Mouse (Mus musculus) mouse embryonic stem cell (cell line): ENCODE results near the gene Ammecr1.

ENCODE experiments used
- in situ Hi-C, 2 experiments: fragments of 300-500 bp; cut with MboI; formaldehyde crosslinking; loops; 1 replicate in 1 of 2; 3 replicates in 1 of 2; pipeline ENCODE4 v1.14.3; 2019 to 2020; ENCODE audit warnings: low sequenced_read_pairs in 2 of 2, low pct_unique_long_range_greater_than_20kb in 1 of 2, mixed read lengths in 1 of 2; ENCODE audit not compliant: unreplicated experiment in 1 of 2

Ammecr1 gene

DNA sequence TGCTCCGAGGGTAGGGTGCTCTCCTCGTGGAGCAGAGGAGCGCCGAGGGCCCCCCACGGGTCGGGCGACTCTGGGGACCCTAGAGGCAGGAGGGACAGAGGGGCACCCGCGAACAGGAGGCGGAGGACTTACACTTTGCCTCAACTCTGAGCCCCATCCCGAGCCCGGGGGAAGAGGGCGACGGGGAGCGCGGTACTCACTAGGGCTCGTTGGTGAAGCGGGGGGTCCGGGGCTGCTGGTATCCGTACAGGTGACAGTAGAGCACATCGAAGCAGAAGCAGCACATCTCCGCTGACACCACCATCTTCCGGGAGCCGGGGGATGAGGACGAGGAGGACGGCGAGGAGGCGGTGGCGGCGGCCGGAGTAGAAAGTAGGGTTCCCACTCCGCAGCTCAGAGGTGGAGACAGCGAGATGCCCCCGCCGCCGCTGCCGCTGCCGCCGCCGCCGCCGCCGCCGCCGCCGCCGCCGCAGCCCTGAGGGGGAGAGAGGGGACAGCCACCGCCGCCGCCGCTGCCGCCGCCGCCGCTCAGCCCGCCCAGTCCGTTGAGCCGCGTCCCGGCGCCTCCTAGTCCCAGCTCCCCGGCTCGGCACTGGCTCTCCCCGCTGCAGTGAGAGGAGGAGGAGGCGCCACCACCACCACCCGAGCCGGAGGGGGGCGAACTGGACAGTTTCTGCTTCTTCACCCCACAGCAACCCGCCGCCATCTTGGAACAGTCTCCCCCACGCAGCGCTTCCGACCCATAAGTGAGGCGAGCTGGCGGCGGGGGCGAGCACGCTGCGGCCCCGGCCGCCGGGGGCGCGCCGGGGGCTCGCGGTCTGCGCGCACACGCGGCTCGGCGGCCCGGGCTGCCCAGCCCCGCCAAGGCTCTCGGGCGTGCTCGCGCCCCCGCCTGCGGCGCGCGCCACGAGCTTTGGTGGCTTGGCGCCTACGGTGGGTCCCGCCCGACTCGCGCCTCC lies at the start of gene Ammecr1:
TSS of gene Ammecr1 (minus strand) at position 721 of the 959 bp plus-strand sequence.
- in situ Hi-C loops = no loop called here

DNA sequence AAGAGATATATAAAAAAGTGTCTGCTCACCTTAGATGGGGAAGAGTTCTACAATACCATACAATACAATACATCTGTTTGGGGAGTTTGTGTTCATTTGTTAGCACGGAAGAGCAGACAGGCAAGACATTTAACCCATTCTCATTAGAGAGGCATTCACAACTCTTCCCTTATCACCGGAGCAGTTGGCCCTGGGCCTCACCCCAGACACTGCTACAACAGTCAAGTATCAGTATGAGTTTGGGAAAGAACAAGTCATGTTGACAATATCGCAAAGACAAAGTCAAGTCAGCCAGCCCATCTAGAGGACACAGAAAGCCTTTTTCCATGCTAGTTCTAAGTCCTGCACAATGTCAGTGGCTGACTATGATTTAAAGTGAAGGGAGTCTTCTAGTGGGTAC lies 47.6 kb upstream of the Ammecr1 start:
- in situ Hi-C loops = no loop called here

DNA sequence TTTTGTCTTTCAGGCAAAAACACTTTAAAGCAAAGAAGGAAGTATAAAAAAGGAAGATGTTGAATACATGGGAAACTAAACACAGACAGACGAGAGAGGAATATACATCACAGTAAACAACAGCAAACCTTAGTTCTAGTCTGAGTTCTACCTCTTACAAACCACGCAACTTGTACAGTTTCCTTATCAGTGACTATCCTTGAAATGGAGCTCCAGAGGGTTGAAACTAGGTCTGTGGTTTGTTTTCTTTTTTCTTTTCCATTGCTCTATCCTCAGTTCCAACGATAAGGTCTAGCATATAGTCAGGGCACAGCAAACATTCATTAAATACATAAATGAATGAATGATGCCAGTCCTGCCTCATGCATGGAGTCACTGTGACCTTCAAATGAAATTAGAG lies 45.8 kb upstream of the Ammecr1 start:
- in situ Hi-C loops = no loop called here

DNA sequence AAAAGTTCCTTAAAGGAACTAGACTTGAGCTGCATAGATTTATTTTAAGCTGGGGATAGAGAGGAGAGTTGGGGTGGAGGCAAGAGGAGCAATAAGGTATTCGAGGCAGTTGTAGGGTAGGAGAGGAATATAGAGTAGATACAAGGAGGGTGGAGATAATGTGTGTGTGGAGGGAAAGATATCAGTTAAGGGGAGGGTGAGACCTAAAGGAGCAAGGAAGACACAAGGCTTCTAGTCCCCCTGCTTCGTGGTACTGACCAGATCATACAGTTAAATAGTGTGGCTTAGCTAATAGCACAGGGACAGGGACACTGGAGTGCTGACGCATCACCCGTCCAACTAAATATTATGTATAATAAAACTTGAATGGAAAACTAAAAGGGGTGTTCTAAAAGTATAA lies 45.3 kb upstream of the Ammecr1 start:
- in situ Hi-C loops = no loop called here

DNA sequence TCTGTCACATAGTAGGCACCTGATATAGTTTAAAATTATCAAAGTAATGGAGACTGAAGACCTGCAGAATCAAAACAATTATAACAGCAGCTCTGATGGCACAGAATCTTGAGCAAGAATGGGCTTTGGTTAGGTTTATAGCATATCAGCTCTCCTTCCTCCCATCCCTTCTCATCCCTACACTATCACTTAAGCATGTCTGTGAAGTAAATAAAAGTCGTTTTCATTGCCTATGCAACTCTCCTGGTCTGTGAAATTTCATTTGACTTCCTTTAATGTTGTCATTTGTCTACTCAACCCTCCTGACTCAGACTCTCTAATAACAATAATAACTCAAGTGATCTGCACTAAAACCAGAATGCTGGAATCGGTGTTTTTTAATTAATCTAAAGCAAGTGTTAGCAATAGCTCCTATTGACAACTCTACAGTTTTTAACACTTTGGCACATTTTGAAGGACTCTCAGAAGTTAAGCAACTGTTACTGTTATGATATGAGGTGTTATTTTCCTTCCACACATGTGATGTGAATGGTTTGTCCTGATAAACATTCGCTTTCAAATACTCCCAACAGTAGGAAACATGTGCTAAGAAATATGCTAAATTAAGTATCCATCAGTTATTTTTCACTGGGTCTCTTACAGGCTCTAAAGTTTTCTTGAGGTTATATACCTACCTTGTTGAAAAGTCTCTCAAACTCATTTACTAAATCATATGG lies 37.8 kb upstream of the Ammecr1 start:
- in situ Hi-C loops = no loop called here

DNA sequence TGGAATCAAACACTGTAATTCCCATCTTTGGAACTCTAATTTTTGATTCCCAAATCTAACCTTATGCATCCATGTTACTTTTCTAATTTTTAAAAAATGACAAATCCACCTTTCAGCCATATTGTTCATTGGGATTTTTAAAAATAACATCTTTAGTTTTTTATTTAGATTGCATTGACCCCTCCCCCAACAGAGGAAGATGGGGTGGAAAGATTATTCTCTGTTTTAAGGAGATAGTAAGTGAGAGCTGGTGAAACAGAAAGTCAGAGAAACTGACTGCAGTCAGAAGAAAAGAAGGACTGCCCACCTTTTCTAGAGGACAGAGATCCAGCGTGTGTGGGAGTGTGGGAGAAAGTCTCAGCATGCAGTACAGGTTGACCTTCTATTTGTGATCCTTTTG lies 30.7 kb upstream of the Ammecr1 start:
- in situ Hi-C loops = no loop called here

DNA sequence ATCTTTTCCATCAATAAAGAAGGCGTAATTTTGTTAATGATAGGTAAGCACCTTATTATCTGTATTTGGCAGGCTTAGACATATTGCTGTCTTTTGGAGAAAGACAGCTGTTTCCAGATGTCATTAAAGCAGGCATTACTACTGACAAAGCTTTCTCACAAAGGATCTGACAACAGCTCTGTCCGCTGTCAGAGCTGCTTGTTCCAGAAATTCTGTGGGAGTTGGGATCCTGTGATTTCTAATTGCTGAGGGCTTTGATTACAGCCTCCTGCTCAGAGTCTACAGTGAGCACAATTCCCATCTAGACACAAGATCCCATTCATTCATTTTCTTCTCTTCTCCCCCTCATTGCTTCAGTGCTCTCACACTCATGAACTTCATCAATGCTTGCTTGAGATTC lies 28.0 kb upstream of the Ammecr1 start:
- in situ Hi-C loops = no loop called here

DNA sequence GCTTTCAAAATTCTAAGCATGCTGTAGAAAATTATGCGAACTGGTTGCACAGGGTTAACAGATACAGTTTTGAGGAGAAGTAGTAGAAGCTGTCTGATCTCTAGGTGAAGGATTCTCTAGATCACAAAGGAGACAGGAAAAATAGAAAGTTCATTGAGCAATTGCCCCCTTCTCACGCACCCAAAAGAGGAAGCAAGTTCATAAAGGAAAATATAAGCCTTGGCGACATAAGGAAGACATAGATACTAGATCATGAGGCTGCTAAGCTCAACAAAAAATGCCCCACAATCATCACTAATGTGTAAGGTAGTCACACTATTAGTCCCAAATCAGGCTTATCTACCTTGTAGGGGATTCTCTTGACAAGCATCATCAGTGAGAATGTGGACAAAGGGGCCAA lies 17.6 kb upstream of the Ammecr1 start:
- in situ Hi-C loops = no loop called here

DNA sequence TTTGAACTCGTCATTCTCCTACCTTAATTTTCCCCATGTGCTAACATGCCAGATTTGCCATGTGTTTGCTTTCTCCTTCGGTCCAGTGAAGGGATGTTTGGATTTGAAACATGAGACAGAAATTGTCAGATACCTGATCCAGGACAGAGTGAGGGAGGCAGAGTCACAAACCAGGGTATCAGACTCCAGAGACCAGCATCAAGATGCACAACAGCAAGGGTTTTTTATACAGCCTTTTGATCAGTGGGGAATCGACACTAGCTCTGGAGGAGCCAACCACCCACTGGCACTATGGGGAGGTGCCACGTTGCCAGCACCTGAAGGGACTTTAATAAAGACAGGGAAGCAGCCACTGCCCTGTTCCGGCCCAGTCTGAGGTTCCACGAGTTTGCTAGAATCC lies 17.1 kb upstream of the Ammecr1 start:
- in situ Hi-C loops = no loop called here

DNA sequence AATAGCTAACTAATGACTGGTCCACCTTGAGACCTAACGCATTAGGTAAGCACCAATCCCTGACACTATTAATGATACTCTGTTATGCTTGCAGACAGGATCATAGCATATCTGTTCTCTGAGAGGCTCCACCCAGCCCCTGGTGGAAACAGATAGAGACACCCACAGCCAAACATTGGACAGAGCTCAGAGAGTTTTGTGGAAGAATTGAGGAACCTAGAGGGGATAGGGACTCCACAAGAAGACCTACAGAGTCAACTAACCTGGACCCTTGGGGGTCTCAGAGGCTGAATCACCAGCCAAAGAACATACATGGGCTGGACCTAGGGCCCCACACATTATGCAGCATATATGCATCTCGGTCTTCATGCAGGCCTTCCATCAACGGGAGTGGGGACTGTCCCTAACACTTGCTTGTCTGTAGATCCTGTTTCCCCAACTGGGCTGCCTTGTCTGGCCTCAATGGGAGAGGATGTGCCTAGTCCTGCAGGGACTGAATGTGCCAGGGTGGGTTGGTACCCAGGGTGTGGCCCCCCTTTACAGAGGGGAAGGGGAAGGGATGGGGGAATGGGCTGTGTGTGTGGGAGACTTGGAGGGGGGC lies 15.1 kb upstream of the Ammecr1 start:
- in situ Hi-C loops = no loop called here

DNA sequence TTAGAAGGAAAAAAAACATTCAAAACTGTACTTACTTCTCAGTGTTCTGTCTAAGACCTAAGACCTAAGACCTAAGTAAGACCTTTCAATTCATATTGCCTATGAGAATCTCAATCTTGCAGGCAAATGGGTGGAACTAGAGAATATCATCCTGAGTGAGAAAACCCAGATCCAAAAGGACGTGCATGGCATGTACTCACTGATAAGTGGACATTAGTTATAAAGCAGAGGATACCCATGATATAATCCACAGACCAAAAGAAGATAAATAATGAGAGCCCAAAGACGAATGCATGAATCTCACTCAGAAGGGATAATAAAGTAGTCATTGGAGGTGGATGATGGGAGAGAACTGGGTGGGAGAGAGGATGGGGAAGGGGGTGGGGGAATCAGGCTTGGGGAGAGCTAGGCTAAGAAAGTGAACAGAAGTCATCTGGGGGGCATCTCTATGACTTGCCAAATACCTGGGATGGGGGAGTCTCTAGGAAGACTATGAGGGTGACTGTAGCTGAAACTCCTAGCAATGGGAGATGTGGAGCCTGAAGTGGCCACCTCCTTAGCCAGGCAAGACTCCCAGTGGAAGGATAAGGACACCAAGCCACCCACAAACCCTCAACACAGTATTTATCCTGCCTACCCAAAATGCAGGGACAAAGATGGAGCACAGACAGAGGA lies 14.5 kb upstream of the Ammecr1 start:
- in situ Hi-C loops = no loop called here

DNA sequence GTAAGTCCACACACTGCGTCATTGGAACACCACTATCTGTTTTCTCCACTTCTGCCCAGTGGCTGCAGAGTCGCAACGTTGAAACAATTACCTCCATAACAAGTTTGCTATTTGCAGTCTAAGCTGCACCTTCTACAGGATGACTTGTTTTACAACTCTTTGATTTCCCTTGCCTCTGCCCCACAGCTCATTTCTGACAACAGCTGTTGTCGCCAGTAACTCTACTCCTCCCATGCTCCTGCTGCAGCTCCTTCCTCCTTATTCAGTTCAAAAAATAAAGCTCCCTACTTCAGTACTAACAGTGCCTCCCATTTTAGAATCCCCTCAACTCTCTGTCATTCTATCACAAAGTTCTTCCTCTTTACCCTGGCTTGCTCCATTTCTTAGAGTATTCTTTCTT lies 12.7 kb upstream of the Ammecr1 start:
- in situ Hi-C loops = no loop called here

DNA sequence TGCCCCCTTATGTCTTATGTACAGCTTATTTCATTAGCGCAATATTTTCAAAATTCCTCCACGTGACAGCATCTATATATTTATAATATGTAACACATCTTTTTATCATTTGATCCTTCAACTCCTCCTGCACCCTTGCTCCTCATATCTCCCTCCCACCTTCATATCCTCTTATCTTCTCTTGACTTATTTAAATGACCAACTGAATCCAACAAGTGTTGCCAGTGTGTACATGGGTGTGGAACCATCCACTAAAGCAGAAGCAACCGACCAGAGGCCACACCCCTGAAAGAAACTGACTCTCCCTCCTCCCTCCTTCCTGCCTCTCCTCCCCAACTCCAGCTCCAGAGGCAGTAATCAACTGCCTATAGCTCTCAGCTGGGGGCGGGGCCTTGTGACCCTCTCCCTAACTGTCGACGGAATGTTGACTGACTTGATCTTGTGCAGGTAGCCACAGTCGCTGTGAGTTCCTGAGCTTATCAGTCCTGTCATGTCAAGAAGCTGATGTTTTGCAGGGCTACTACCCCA lies 6.0 kb upstream of the Ammecr1 start:
- in situ Hi-C loops = no loop called here

DNA sequence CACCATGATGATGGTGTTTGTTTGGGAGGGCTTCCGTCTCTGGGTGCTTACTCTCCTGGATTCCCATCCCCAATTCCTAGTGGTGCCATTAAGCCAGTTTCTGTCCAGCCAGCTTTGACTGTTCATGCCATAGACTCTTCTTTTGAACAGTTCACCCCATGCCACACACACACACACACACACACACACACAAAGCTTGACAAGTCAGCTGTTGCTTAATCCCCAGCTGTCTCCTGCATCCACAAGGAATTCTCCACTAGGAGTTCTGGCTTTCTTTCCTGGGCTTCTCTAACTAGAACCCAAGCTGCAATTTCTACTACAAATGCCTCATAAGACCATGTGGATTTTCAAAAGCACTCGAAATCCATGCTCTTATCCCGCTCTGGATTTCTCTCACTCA lies 5.2 kb upstream of the Ammecr1 start:
- in situ Hi-C loops = no loop called here

DNA sequence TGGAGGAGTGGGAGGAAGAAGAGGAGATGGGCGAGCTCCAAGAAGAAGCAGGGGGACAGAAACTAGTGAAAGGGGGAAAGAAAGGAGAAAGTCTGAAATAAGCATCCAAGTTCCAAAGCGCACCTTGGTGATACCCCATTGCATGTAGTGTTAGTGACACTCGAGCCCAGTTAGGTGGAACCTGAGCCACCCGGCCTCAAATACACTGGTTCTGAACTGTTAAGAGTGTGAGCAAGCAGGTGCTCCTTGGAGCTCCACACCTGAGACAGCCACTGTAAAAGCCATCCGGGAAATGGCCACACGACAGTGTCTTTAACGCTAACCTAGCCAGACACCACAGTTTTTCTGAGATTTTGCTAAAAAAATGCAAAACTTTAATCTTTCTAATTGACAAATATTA lies 539 bp upstream of the Ammecr1 start:
- in situ Hi-C loops = no loop called here

DNA sequence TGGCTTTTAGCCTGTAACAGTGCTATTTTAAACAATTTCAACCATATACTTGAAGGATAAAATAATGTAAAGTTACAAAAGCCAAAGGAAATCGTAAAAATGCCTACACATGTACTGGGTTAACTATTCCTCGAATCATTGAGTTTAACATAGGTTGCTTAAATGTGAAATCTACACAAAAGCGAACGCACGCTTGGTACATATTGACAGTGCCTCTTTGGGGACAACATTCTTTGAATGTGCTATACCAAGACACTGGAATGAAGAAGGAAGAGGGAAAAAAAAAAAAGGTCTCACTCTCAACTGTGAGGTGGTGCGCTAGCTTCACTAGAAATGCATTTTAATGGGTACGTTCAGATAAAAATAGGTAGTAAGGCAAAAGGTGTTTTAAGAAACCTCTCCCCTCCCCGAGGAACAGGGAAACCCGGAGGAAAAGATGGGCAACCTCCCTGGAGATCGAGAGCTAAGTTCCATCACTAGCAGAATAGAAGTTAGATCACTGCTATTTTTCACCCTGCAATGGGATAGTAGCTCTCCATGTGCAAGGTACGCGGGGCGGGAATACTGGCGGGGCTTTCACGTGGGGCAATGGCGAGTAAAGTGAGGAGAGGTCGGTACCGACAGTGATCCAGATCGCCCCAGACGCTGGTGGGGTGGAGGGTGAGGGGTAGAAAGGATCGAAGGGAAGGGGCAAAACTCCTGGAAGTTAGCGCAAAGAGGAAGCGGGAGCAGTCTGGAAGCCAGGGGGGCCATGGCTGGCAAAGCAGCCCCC lies 1.1 kb downstream of the Ammecr1 start:
- in situ Hi-C loops = no loop called here

DNA sequence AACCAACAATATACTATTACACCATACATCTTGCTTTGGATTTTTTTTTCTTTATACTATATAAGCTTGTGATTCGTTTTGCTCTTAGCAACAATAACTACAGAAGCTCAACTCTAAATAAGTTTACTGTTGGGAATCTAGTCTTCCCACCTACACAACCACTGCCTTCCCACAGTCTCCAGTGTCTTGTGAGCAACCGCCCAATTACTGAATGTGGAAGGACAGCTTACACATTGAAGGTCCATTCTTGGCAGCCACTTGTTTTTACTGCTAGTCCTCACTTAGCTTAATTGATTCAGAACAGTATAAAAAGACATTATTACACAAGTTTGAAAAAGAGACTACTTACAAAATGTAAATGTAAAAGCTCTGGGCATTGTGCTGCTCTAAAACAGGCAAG lies 6.1 kb downstream of the Ammecr1 start:
- in situ Hi-C loops = no loop called here

DNA sequence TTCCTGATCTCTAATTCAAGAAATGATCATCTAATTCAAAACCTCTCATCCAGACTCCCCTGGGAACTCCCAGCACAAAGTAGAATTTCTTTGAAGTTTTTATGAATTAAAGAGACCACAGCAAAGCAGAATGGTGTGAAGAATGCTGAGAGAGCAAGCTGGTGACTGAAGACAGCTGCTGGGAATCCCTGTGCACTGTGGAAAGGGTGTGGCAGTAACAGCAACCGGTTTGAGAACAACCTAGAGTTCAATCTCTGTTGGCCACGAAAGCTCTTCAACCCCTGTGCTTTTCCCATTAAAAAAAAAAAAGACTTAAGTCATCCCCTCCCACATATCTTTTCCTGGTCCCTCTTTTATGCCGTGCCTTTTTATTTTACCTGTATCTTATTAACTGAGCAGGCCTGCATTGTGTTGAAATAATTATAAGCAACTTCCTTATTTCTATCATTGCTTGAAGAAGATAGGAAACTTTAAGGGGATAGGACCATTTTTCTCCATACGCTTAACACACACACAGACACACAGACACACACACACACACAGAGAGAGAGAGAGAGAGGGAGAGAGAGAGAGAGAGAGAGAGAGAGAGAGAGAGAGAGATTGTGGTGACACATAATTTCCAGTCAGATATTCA lies 6.7 kb downstream of the Ammecr1 start:
- in situ Hi-C loops = no loop called here
